Mouse (Mus musculus) bone marrow macrophage, adult 2 months (primary cell): ENCODE results near the gene Tsc22d4.

Source experiments
- CTCF ChIP-seq: IDR thresholded peaks from 2 replicates; pipeline ENCODE4 v1.5.1; 2012; ENCODE audit warnings: low read depth, mild to moderate bottlenecking, low read length, moderate library complexity
- POLR2A ChIP-seq: IDR thresholded peaks from 2 replicates; pipeline ENCODE4 v1.6.1; 2012; ENCODE audit warnings: mild to moderate bottlenecking, low read depth, low read length, borderline replicate concordance

DNA sequence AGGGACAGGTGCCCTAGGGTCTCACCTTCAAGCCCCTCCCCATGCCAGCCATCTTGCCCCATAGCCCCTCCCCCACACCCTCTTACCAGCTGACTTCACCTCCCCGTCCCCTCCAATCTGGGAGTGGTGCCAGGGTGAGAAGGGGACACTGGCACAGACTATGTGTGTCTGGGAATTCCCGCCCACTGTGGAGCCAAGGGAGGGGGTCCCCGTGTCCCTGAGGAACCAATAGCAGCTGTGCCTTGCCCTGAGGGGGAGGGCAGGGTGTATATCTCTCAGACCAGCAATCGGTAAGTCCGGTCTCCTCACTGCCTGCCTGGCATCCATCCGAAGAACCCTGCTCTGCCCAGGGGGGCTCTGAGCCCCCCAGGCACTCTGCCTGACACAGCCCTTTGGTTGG is 12.4 kb downstream of the Tsc22d4 start:
- TF ChIP-seq CTCF, result no peak
- no peak for TF ChIP-seq POLR2A
